ENCODE assay signal across 15 mouse cellular contexts in the genomic region with DNA sequence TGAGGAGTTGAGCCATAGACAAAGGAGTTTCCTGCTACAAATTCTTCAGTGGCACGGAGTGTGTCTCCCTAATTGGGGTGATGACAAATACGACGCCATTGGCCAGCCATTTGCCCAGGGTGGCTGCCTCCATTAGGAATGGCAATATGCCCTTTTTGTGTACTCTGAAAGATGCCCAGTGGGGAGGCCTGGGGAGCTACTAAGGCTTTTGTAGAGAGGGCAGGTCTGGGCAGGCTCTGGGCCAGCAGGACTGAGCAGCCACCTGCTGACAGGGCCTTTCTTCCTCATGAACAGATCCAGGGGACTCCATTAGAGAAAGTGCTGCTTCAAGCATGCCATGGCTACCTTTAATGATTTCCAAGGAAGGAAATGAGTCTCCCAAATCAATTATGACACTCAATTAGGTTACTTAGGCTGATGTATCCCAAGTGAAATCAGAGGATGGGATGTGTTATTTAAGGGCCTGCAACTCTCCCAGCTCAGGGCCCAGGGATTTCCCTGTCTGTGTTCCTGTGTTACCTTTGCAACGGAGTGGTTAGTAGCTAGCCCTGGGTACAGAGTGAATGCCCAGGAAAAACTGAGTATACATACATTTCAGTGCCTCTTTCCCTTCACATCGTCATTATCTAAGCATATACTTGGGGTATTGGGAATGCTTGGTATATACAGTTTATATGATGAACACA. TPM values are rescaled to one million over a fixed set of nuclear protein-coding genes. Genes with fewer than 3 reads are reported as not detected.
DNase-seq lines count a peak whose midpoint lies in the region; ATAC-seq lines count a peak whose summit lies in the region.
"Had no signal": no experiment of that assay in that cellular context is flagged by ENCODE, and none has a peak within 500 bp of the region (broad histone marks: within the 10 kb centered on the region; RNA-seq: fewer than 3 reads in every experiment).

No protein-coding gene starts in this region.

- no peak for ATAC-seq in embryonic facial prominence, embryonic 11.5 days (replicated peaks; ENCODE audit: insufficient number of reproducible peaks, low FRiP score, low TSS enrichment, low read depth)
- 0 out of 2 replicates have a peak, but pooled peaks have one; percentile 38 for ATAC-seq in hindbrain, embryonic 11.5 days (ENCODE audit: low FRiP score)
- peak; percentile 28; the same call in 1 of the 2 replicates for ATAC-seq in neural tube, embryonic 15.5 days (ENCODE audit: low FRiP score)
- no peak for ATAC-seq in cerebellum, adult (ENCODE audit: insufficient number of reproducible peaks, low FRiP score, low TSS enrichment)
- ATAC-seq in megakaryocyte-erythroid progenitor cell, adult 5-6 weeks (replicated peaks; ENCODE audit: low FRiP score, low TSS enrichment, poor library complexity, severe bottlenecking), result no peak

- H3K4me3 ChIP-seq in embryonic facial prominence, embryonic 11.5 days (ENCODE audit: low read depth, low read length), result no peak overlapping the region
- H3K4me3 ChIP-seq in hindbrain, embryonic 11.5 days (ENCODE audit: low read depth, low read length), result no peak overlapping the region
- no peak overlapping the region for H3K4me3 ChIP-seq in neural tube, embryonic 15.5 days (replicated peaks)
- H3K4me3 ChIP-seq: embryonic facial prominence, embryonic 13.5 days; heart, embryonic 15.5 days; liver, embryonic 15.5 days had no signal

- H3K9ac ChIP-seq in embryonic facial prominence, embryonic 11.5 days (replicated peaks; ENCODE audit: low read length), result no peak overlapping the region
- H3K9ac ChIP-seq in hindbrain, embryonic 11.5 days (ENCODE audit: low read depth, low read length), result no peak overlapping the region
- H3K9ac ChIP-seq in neural tube, embryonic 15.5 days (replicated peaks), result no peak overlapping the region
- H3K9ac ChIP-seq: embryonic facial prominence, embryonic 13.5 days; heart, embryonic 15.5 days; liver, embryonic 15.5 days had no signal

- no peak overlapping the region for H3K27ac ChIP-seq in embryonic facial prominence, embryonic 11.5 days (replicated peaks; ENCODE audit: low read depth, low read length)
- no peak overlapping the region for H3K27ac ChIP-seq in hindbrain, embryonic 11.5 days (ENCODE audit: low read depth, low read length)
- H3K27ac ChIP-seq in neural tube, embryonic 15.5 days (replicated peaks), result no peak overlapping the region
- H3K27ac ChIP-seq: embryonic facial prominence, embryonic 13.5 days; heart, embryonic 15.5 days; liver, embryonic 15.5 days had no signal

- H3K9me3 ChIP-seq in embryonic facial prominence, embryonic 11.5 days (replicated peaks; ENCODE audit: control insufficient read depth, low read length), result no peaks in the 10 kb centered on the region
- H3K9me3 ChIP-seq in hindbrain, embryonic 11.5 days (ENCODE audit: control insufficient read depth, low read length), result no peaks in the 10 kb centered on the region
- no peaks in the 10 kb centered on the region for H3K9me3 ChIP-seq in neural tube, embryonic 15.5 days (replicated peaks)
- H3K9me3 ChIP-seq: embryonic facial prominence, embryonic 13.5 days; heart, embryonic 15.5 days; liver, embryonic 15.5 days had no signal

- intact Hi-C loops in left cerebral cortex, postnatal 4 days (cut with DNase I), result no loop called here

- WGBS in embryonic facial prominence, embryonic 11.5 days, result 44% methylated on average over 5 of the region's 5 CpGs
- 37% methylated on average over 5 of the region's 5 CpGs for WGBS in hindbrain, embryonic 11.5 days
- 29% methylated on average over 5 of the region's 5 CpGs for WGBS in neural tube, embryonic 15.5 days

- H3K36me3 ChIP-seq in embryonic facial prominence, embryonic 11.5 days (replicated peaks; ENCODE audit: control insufficient read depth, insufficient read depth, low read depth, low read length), result no peaks in the 10 kb centered on the region
- H3K36me3 ChIP-seq in hindbrain, embryonic 11.5 days (ENCODE audit: control insufficient read depth, insufficient read depth, low read length), result no peaks in the 10 kb centered on the region
- no peaks in the 10 kb centered on the region for H3K36me3 ChIP-seq in neural tube, embryonic 15.5 days
- H3K36me3 ChIP-seq: embryonic facial prominence, embryonic 13.5 days; heart, embryonic 15.5 days; liver, embryonic 15.5 days had no signal

- no peak overlapping the region for H3K4me2 ChIP-seq in embryonic facial prominence, embryonic 11.5 days (ENCODE audit: low read depth, low read length)
- no peak overlapping the region for H3K4me2 ChIP-seq in hindbrain, embryonic 11.5 days (replicated peaks; ENCODE audit: low read depth, low read length)
- H3K4me2 ChIP-seq in neural tube, embryonic 15.5 days, result no peak overlapping the region
- H3K4me2 ChIP-seq: embryonic facial prominence, embryonic 13.5 days; heart, embryonic 15.5 days; liver, embryonic 15.5 days had no signal

- H3K4me1 ChIP-seq in embryonic facial prominence, embryonic 11.5 days (ENCODE audit: control insufficient read depth, insufficient read depth, low read length), result no peaks in the 10 kb centered on the region
- no peaks in the 10 kb centered on the region for H3K4me1 ChIP-seq in hindbrain, embryonic 11.5 days (replicated peaks; ENCODE audit: control insufficient read depth, insufficient read depth, low read length)
- no peaks in the 10 kb centered on the region for H3K4me1 ChIP-seq in neural tube, embryonic 15.5 days
- H3K4me1 ChIP-seq: embryonic facial prominence, embryonic 13.5 days; heart, embryonic 15.5 days; liver, embryonic 15.5 days had no signal

- DNase-seq in left cerebral cortex, postnatal 4 days, result peak; percentile 10
- DNase-seq in left cerebral cortex, adult 8-10 months (ENCODE audit: low spot score in 2 of 2), result no peak
- DNase-seq in embryonic facial prominence, embryonic 11.5 days (ENCODE audit: low spot score), result peak; percentile 29
- peak; percentile 12 for DNase-seq in hindbrain, embryonic 11.5 days (ENCODE audit: low spot score)
- DNase-seq in thymus, adult 18-20 months, result no peak
- DNase-seq: cerebellum, adult 9-10 months; gastrocnemius, postnatal 25 days; kidney, postnatal 10 days; lung, postnatal 36 days had no signal

- no peaks in the 10 kb centered on the region for H3K27me3 ChIP-seq in embryonic facial prominence, embryonic 11.5 days (ENCODE audit: control insufficient read depth, insufficient read depth, low read length)
- peaks cover 2% of the 10 kb centered on the region for H3K27me3 ChIP-seq in hindbrain, embryonic 11.5 days (ENCODE audit: control insufficient read depth, insufficient read depth, low read length)
- H3K27me3 ChIP-seq in neural tube, embryonic 15.5 days (replicated peaks), result peaks cover 26% of the 10 kb centered on the region; the same call in 1 of the 2 replicates
- H3K27me3 ChIP-seq: embryonic facial prominence, embryonic 13.5 days; heart, embryonic 15.5 days; liver, embryonic 15.5 days had no signal

RNA-seq across cellular contexts. Expression of a gene that starts 41.5 kb away (rescaled TPM):
- 10 to 100 TPM; 47.4 to 54.3 TPM for total RNA-seq in left cerebral cortex, postnatal 4 days (2021)
- total RNA-seq in left cerebral cortex, adult 8-10 months (2022), result 10 to 100 TPM; 33.1 to 43.4 (median 39.7) TPM
- 286 and 289 TPM in 2 replicates for polyA plus RNA-seq in embryonic facial prominence, embryonic 11.5 days (2014; fragmentation: Nextera tagmentation; extraction: Ambion mirVana)
- 239 and 242 TPM in 2 replicates for polyA plus RNA-seq in hindbrain, embryonic 11.5 days (2014; fragmentation: Nextera tagmentation; extraction: Ambion mirVana)
- polyA plus RNA-seq in neural tube, embryonic 15.5 days (2015; fragmentation: Nextera tagmentation; extraction: Ambion mirVana), result 149 and 163 TPM in 2 replicates
- 98.5 and 111 TPM in 2 replicates for total RNA-seq in megakaryocyte-erythroid progenitor cell, adult 5-6 weeks (2014; fragmentation: Nextera tagmentation)
- total RNA-seq in megakaryocyte-erythroid progenitor cell, adult 5-6 weeks (2017), result 129 and 178 TPM in 2 replicates

Comparison
In these comparisons a context has a peak if more than half of its experiments do, and no peak if none do; other contexts are left out.
1. DNase-seq: peak in left cerebral cortex, postnatal 4 days (single experiment), embryonic facial prominence, embryonic 11.5 days (single experiment) and hindbrain, embryonic 11.5 days (single experiment); none in left cerebral cortex, adult 8-10 months (0 of 2) and thymus, adult 18-20 months (0 of 2).
2. ATAC-seq: peak in hindbrain, embryonic 11.5 days (single experiment) and neural tube, embryonic 15.5 days (single experiment); none in embryonic facial prominence, embryonic 11.5 days (single experiment), cerebellum, adult (single experiment) and megakaryocyte-erythroid progenitor cell, adult 5-6 weeks (single experiment).